In the genomic region with DNA sequence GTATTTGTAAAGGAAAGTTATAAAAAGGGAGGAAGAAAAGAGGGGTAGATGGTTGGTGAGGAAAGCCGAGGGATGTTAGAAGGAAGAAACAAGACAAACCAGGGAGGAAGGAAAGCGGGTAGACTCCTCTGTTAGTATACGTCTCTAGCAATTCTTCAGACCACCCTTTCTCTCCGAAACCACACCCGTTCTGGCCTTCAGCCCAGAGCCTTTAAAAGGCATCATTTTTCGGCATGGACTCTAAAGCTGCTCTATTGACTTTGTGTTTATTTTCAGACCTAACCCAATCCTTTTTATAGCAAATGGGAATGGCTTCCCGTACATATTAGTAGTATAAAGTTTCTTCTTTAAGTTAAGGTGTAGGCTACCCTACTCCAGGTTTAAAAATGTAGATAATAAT, we compare ENCODE assay signal across 14 mouse cellular contexts.
"Had no signal": no experiment of that assay in that cellular context is flagged by ENCODE, and none has a peak within 500 bp of the region (broad histone marks: within the 10 kb centered on the region; RNA-seq: fewer than 3 reads in every experiment).

No protein-coding gene starts in this region.

- H3K27me3 ChIP-seq: intestine, embryonic 15.5 days; limb, embryonic 13.5 days; liver, embryonic 13.5 days had no signal

- H3K4me3 ChIP-seq: intestine, embryonic 15.5 days; limb, embryonic 13.5 days; liver, embryonic 13.5 days; megakaryocyte, embryonic 14.5 days had no signal

- H3K27ac ChIP-seq: intestine, embryonic 15.5 days; limb, embryonic 13.5 days; liver, embryonic 13.5 days had no signal

- H3K9me3 ChIP-seq: intestine, embryonic 15.5 days; limb, embryonic 13.5 days; liver, embryonic 13.5 days; megakaryocyte, embryonic 14.5 days had no signal

- DNase-seq: kidney, adult 11 months; kidney, adult 9 months; kidney, postnatal 25 days; layer of hippocampus, postnatal 36 days; left cerebral cortex, postnatal 4 days; liver, embryonic 13.5 days; midbrain, embryonic 14.5 days; thymus, adult 18-20 months; thymus, postnatal 36 days had no signal

- H3K36me3 ChIP-seq: intestine, embryonic 15.5 days; limb, embryonic 13.5 days; liver, embryonic 13.5 days had no signal

- H3K9ac ChIP-seq: intestine, embryonic 15.5 days; limb, embryonic 13.5 days; liver, embryonic 13.5 days had no signal

- H3K4me1 ChIP-seq: intestine, embryonic 15.5 days; liver, embryonic 13.5 days; megakaryocyte, embryonic 14.5 days had no signal

- H3K4me2 ChIP-seq: intestine, embryonic 15.5 days; limb, embryonic 13.5 days; liver, embryonic 13.5 days; midbrain, embryonic 11.5 days had no signal

- ATAC-seq: hindbrain, embryonic 16.5 days; intestine, embryonic 15.5 days had no signal
